Mouse (Mus musculus): ENCODE data around the gene Mok.

The Mok gene

DNA sequence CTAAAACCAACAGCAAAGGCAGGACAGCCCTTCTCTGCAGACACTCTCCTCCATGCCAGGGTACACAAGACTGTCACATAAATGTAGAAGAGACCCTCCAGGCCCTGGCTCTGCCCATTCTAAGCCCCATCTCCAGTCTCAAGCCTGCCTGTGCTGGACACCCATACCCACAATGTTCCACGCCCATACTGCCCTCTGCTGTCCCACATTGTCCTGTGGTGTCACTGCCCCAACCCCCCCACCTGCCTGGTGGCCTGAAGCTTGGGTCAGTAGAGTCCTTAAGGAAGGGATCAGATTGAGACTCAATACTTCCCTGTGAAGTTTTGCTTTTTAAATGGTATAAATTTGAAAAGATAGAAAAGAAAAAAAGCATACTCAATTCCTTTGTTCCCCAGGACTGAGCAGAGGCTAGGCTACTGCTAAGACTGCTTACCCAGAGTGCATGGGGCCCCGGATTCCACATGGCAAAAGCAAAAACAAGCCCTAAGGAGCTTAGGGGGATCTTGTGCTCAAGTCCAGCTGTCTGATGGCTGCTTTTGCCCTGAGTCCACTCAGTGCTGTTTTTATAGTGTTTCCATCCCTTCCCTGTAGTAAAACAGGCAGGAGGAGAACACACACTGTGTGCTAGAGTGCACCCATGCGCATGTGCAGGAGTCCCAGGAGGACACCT is 34.3 kb downstream of the Mok start:
- no peak for DNase-seq (ENCODE audit: low spot score)

DNA sequence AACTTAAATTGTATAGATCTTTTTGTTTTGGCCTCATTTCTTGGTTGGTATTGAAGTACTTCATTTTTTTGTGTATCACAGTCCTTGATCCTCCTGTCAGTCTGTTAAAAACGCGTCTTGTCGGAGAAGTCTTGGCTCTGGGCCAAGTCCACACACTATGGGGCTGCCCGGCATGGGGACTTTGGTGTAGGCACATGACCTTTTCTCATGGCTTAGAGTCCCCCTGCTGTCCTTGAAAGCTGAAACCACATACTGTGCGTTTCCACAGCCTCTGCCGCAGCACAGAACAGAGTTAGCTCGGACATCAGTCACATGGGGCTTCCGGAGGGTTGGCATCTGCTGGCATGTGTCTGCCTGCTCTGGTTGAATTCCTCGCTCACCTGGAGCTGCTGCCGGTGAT is 36.5 kb downstream of the Mok start:
- DNase-seq (ENCODE audit: low spot score) = no peak

DNA sequence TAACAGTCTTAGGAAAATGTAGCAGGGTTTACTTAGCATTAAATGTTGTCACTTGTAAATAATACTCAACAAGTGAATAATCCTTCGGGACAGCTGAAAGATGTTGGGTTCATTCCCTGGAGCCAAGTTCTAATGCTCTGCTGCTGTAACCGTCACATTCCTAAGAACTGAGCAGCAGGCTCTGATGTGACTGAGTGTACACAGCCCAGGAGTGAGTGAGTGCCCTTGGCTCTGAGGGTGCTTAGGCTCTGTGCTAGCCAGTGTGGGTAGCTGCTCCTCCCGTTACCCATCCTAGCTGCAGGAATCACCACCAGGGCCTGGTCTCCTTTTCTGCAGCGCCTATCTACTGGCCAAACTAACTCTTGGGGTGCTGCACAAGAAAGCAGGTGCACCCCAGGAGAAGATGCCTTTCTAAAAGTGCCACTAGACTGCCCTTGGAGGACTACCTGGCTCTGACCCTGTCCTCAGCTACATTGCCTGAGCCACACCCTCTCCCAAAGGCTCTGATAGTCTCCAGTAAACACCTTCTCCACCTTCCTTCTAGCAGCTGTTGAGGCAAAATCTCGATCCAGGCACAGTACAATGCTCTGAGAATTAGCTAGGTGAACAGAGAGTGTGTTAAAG is 38.0 kb downstream of the Mok start:
- DNase-seq (ENCODE audit: low spot score) = no peak

DNA sequence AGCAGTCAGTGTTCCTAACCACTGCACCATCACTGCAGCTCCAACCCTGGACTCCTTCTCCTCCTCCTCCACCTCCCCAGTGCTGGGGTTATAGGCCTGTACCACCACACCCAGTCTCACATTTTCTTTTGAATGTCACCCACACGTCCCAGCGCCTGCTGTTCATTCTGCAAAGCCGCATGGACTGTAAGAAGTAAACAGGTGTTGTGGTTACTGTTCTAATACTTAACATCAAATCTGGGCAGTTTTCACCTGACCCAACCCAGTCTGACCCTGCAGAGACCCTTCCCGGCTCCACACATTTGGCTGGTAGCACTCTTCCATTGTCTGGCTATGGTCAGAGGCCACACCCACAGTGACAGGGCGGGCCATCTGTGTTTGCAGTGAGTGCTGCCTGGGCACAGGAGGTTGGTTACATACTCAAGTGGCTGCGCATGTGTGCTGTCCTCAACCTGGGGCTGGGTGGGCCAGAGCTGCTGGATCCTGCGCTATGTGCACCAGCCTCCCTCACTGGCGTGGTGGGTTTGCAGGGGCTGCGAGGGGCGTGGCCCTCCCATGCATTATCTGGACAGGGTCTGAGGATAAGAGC is 38.8 kb downstream of the Mok start:
- no peak for DNase-seq (ENCODE audit: low spot score)

DNA sequence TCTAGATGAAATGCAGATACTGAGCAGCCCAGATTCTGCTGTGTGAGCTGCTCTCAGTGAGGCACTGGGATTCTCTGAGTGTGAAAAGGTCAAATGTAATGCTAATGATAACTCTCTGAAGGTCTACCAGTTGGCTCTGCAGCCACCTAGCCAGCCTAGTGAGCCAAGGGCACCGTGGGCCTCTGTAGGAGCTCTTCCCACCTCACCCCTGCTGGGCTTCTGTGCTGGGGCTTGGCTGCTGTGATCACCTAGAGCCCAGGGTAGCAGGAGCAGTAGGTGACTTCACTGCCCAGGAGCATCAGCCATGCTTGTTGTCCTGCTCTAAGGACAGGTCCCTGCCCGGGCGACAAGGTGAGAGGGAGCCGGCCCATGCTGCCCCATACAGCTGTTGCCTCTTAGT is 41.5 kb downstream of the Mok start:
- DNase-seq (ENCODE audit: low spot score) = no peak

DNA sequence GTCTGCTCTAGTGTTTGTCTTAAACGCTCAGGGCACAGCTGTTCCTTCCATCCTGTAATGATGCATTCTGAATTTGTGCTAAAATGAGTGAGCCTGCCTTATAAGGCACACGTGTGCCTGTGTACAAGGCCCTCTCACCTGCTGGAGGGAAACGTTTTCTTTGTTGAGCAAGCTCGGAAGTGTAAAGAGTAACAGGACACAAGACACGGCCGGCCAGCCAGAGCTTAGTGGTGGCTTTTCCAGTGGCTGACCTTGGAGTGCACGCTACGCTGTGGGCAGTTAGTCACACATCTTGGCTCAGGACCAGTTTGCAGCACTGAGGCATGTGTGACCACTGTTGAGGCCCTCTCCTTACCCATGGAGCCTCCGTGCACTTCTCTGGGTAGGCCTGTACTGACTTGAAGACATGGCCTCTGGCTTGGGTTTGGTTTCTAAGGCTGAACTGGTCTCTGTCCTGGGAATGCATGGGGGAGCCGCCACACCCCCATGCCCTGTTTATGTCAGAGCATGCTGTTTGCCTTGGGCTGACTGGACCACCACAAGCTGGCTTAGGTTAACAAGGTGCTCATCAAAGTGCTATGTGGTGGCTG is 42.8 kb downstream of the Mok start:
- DNase-seq (ENCODE audit: low spot score) = no peak

DNA sequence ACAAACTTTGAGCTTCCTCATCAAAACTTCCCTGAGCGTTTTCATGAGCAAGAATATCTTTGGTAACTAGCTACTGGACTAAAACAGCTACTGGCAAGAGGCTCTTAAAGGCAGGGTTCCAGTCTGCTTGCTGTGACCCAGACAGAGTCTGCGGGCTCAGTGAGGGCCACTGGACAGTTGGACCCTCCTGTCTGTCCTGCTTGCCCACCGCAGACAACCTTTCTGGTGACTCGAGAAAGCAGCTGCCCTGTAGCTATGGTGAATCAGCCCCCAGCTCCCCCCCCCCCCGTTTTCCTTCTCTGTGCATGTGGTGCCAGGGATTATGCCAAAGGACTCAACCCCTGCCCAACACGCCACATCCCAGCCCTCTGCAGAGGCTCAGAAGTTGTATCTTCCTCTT is 43.5 kb downstream of the Mok start:
- DNase-seq (ENCODE audit: low spot score) = no peak

DNA sequence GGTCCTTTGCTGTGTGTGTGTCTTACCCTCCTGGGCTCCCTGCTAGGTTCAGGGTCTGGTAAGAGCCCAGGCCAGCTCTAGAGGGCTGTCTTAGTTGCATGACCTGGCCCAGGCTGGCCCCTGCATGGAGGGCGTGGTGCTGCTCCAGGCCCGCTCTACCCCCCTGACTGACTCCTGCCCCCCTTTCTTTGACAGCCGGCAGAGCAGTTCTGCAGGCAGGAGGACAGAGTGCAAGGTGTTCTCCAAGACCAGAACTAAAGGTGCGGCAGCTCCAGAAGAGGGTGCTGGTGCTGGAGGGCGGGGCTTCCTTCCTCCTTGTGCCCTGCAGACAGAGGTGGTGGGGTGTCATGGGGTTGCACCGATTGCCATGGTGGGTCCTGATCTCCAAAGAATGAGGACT is 44.0 kb downstream of the Mok start:
- DNase-seq (ENCODE audit: low spot score) = no peak

DNA sequence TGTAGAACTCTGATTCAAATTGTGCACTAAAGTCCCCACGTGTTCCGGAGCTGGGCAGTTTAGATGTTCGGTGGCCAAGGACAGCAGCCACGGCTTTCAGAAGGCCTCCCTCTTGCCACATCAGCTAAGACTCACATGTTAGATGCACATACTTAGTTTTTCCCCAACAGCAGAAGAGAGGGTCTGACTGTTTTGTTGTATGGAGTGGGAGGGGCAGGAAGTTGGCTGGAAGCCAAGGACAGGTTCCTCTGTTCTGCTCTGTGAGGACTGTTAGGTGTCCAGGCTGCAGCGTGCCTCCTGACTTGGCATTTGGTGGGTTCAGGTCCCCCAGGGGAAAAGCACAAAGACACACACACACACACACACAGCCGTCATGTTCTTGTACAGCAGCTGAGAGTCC is 45.7 kb downstream of the Mok start:
- DNase-seq (ENCODE audit: low spot score) = no peak

DNA sequence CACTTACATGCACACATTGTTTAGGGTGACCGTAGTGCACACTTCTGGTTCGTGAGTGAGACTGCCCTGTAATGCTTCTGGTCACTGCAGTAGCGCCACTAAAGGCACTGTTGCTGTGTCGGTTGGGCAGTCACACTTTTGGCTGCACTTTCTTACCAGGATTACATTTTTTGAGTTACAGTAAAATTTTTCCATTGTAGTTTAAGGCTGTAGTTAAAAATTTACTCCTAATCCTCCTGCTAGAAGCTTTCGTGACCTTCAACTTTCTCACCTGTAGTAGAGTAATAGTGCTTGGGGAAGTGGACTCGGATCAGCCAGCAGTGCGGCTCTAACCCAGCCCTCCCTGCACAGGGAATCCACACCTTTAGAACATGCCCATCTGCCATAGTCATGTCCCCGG is 49.7 kb downstream of the Mok start:
- no peak for DNase-seq (ENCODE audit: low spot score)

DNA sequence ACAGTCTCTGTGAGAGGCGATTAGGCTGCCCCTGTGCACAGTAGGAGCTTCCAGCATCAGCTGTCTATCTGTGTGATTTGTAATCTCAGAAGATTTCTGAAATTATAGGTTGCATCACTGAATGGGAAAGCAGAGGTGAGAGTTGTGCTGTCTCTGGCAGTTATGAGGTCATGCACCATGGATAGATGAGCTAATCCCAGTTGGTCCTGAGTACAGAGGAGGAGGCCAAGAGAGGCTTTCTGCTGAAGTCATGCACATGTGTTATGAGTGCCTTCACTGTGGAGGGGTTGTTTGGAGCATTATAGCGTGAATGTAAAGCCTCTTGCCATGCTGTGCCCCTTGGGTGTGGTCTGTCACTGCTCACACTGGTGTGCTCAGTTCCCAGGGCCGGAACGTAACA is 50.2 kb downstream of the Mok start:
- DNase-seq (ENCODE audit: low spot score) = no peak

DNA sequence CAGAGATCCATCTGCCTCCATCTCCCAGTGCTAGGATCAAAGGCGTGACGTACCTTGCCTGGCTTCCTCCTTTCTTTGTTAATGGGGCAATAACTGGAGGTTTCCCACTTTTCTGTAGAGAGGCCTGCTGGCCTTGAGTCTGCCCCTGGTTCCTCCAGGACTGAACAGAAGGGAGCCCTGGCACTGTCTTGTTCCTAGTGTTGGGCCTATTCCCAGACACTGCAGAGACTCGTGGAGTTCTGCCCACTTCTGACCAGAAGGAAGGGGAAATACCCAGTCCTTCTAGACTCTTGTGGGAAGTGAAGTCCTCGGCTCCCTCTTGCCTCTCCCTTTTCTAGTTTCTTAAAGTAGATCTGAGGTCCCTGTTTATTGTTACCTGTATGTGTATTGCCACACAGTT is 54.5 kb downstream of the Mok start:
- DNase-seq (ENCODE audit: low spot score) = no peak

DNA sequence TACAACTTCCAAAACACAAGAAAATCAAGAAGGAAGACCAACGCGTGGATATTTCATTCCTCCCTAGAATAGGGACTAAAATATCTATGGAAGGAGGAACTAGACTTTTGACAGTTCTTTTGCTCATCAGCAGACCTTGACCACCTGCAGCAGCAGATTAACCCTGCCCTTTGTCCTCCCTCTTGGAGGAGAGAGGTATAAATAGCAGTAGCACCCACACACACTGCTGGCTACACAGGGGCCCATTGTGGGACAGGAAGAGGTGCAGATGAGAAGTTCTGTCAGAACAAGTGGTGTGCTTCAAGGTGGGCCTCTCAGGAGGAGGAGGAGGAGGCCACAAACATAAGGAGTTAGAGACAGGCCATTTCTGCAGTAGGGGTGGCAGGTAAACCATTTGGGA is 56.5 kb downstream of the Mok start:
- DNase-seq (ENCODE audit: low spot score) = no peak

DNA sequence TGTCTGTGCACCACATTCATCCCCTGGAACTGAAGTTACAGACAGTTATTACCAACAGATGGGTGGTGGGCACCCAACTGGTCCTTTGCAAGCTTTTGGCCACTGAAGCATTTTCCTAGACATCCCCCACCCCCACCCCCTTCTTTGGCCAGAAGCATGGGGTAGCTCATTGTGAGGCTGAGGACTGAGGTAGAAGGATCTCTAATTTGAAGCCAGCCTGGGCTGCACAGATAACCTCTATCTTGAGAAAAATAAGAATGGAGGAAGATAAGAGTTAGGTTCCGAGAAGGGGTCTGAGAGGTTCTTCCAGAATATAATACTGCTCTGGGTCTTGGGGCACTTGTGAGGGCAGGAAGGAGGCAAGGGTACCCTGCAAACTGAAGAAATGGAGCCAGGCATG is 58.5 kb downstream of the Mok start:
- DNase-seq (ENCODE audit: low spot score) = no peak

DNA sequence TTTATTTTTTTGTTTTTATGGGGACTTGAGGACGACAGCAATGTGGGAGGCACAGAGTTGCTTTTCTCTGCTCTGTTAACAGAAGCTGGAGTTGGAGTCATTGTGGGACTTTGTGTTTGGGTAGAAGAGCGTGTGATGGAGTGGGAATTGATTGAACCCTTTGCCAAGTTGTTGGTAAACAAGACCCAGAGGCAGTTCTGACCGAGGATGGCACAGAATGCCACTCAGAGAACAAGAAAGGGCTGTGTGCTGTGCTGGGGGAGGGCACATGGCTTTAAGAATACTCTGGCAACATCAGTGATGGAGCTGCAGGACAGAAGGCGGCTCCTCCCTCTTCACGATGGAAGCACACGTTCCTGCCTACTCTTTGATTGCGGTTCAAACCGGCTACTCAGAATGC is 59.6 kb downstream of the Mok start:
- no peak for DNase-seq (ENCODE audit: low spot score)

DNA sequence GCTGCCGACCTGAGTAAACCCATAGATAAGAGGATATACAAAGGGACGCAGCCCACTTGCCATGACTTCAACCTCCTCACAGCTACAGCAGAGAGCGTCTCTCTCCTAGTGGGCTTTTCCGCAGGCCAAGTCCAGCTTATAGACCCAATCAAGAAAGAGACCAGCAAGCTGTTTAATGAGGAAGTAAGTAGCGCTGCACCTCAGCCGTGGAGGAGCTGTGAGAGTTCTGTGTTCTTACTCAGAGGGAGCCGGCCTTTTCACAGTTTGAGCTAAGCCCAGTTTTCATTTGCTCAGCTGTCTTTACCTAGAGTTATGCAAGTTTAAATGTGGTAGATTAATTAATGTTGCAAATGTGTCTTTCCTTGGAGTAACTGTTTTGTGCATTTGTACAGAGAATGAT is 61.4 kb downstream of the Mok start:
- DNase-seq (ENCODE audit: low spot score) = no peak

DNA sequence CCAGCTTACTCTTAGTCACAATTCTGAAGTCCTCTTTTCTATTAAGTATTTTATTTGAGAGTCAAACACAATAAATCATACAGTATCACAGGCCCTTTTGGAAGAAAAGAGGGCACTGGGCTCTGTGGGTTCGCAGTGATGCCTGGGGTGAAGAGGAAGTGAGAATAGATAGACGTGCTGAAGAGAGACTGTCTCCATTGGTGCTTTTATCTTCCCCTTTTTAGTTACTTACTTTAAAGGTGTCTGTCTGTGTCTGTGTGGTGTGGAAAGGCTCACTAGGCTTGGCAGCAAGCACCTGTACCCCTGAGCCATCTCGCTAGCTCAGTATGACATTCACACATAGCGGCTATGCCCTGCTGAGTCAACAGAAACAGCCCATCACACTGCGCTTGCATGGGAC is 62.9 kb downstream of the Mok start:
- DNase-seq (ENCODE audit: low spot score) = no peak

DNA sequence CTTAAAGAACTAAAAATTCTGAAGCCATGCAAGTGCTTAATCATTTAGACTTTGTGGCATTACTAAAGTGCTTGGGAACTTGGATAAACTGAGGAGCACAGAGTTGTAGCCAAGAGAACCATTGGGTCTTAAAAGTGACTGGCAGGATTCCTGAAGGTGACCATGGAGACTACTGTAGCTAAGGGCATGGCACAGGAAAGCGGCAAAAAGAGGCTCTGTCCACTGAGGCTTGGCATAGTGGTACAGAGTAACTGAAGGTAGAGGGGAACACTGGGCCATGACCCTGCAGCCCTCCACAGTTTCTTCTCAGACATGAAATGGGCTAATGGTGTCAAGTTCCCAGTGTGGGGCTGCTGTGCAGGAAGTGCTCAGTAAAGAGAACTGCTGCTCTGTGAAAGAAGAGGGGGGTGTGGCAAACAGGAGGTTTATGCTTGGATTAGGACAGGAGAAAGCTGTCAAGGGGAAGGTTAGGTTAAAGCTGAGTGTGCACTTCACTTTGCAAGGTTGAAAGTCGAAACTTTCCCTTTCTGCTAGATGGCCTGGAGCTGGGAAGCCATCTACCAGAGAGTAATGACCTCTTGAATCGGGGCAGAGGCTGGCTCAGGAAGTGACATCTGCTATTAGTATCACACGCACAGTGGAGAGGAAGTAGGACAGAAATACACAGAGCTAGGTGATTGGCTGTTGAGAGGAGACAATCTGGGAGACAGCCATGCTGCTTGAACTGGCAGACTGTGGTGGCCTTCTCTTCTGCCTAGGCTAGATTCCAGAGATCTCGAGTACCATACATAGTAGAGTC is 64.9 kb downstream of the Mok start:
- no peak for DNase-seq (ENCODE audit: low spot score)

DNA sequence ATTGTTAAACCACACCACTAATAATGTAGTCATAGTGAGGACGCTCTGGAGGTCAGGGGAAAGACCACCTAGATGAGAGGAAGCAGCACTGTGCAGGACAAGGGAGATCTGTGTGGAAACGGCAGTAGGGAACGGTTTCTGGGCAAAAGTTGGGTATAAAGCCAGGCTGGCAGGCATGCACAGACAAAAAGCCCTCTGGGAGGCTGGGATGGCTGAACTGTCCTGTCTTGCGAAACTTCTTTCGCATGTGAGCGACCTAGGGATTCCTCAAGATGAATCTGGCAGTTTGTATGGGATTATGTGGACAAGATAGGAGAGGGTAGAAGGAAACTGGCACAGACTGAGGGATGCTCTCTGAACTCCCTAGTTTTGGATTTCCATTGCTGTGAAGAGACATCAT is 68.8 kb downstream of the Mok start:
- DNase-seq (ENCODE audit: low spot score) = no peak

DNA sequence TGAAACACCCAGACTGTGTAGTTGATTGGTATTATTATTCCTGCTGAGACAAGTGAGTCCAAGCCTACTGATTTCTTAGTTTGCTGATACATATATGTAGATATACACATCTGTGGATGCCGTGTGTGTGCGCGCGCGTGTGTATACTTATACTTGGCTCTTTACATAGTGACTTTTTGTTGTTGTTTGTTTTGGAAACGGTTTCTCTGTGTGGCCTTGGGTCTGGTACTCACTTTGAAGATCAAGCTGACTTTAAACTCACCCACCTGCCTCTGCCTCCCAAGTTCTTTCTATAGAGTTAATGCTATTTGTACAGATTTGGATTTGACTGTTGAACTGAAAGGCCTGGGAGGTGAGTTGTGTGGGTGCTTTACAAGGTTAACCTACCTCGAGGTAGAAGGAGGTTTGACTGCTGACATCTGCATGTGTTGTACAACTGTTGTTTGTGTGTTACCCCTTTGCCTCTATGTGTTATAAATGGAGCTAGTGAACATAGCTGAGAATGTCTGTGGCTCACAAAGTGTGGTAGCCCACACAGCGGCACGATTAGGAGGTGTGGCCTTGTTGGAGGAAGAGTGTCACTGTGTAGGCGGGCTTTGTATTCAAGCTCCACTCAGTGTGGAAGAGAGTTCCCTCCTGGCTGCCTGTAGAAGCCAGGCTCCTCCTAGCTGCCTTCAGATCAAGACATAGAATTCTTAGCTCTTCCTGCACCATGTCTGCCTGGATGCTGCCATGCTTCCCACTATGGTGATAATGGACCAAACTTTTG is 70.1 kb downstream of the Mok start:
- DNase-seq (ENCODE audit: low spot score) = no peak

DNA sequence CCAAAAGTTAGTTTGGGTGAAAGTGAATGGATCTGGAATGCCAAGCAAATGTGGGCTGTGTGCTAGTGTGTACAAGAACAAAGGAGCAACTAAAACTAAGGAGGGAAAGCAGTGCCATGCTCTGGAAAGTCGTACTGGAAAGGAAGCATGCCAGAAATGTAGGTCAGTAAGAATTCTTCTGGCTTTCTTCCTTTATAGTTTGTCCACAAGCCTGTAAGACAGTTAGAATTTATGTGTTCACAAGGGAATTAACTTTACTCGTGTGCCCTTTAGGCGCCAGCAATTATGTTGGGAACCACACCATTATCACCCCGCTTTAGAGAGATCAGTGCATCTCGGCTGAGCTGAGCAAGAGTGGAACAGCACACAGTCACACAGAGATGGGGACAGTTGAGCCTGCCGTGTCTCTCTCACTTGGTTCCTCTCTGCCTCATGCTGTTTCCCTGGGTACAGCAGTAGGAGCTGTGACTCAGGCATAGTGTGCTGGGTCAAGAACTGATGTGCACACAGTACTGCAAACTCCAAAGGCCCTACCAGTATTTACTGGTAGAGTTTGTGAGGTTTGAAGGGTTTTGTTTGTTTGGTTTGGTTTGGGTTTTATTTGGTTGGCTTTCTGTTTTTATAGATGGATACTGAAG is 71.0 kb downstream of the Mok start:
- no peak for DNase-seq (ENCODE audit: low spot score)

DNA sequence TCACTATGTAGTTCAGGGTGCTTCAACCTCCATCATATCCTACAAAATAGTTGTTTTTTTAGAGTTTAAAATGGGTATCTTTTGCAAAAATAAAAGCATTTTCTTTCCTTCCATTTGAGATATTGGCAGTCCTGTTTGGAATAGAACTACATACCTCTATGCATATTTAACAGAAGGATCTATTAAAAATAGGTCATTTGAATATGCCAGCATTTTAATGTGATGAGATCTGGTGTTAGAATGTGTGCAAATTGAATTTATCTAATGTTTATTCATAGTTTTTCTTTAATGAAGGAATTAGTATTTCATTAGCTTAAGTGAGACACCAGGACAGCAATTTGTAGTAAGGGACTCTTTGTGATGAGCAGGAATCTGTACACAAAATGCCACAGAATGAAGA is 72.2 kb downstream of the Mok start:
- no peak for DNase-seq (ENCODE audit: low spot score)

Measured in layer of hippocampus, adult 9-10 months (tissue).